Mouse (Mus musculus) neural tube, embryonic 14.5 days (tissue): ENCODE measurements around the gene C1qtnf12. TPM values are rescaled to one million over a fixed set of nuclear protein-coding genes. Genes with fewer than 3 reads are reported as not detected.

ENCODE experiments used
- polyA plus RNA-seq: library from polyadenylated mRNA; unstranded; fragments of >200 nt; fragmentation: Nextera tagmentation; extraction: Ambion mirVana; gene quantifications from 2 replicates; pipeline ENCODE4 v1.2.1, GENCODE M21; 2014

The C1qtnf12 gene
- polyA plus RNA-seq, 1 experiment from 2014 or later = 10.5 TPM

Other genes starting within 250 kb of the C1qtnf12 start
- gene Tmem240, start 227.5 kb upstream of the C1qtnf12 start, polyA plus RNA-seq = 6.8 and 9.6 TPM in 2 replicates
- 82.6 and 85.0 TPM in 2 replicates for gene Atad3a, start 201.2 kb upstream of the C1qtnf12 start, polyA plus RNA-seq
- 17.4 and 23.1 TPM in 2 replicates for gene Vwa1, start 187.6 kb upstream of the C1qtnf12 start, polyA plus RNA-seq
- 0.92 and 1.2 TPM in 2 replicates for gene Tmem88b, start 176.4 kb upstream of the C1qtnf12 start, polyA plus RNA-seq
- not detected in 2 replicates for gene Ankrd65, start 171.9 kb upstream of the C1qtnf12 start, polyA plus RNA-seq
- gene Mrpl20, start 159.4 kb upstream of the C1qtnf12 start, polyA plus RNA-seq = 258 and 275 TPM in 2 replicates
- 153 and 173 TPM in 2 replicates for gene Ccnl2, start 149.8 kb upstream of the C1qtnf12 start, polyA plus RNA-seq
- 120 and 127 TPM in 2 replicates for gene Aurkaip1, start 131.0 kb upstream of the C1qtnf12 start, polyA plus RNA-seq
- gene Mxra8, start 122.6 kb upstream of the C1qtnf12 start, polyA plus RNA-seq = 9.6 and 24.0 TPM in 2 replicates
- gene Dvl1, start 114.9 kb upstream of the C1qtnf12 start, polyA plus RNA-seq = 14.0 and 16.1 TPM in 2 replicates
- gene Tas1r3, start 99.0 kb upstream of the C1qtnf12 start, polyA plus RNA-seq = 0.45 and 0.47 TPM in 2 replicates
- gene Cptp, start 92.9 kb upstream of the C1qtnf12 start, polyA plus RNA-seq = 31.4 and 31.8 TPM in 2 replicates
- 74.9 and 75.8 TPM in 2 replicates for gene Ints11, start 92.8 kb upstream of the C1qtnf12 start, polyA plus RNA-seq
- gene Pusl1, start 70.5 kb upstream of the C1qtnf12 start, polyA plus RNA-seq = 53.4 and 57.4 TPM in 2 replicates
- 67.8 and 76.7 TPM in 2 replicates for gene Acap3, start 70.5 kb upstream of the C1qtnf12 start, polyA plus RNA-seq
- gene Ube2j2, start 18.5 kb upstream of the C1qtnf12 start, polyA plus RNA-seq = 123 and 124 TPM in 2 replicates
- gene B3galt6, start 30.3 kb downstream of the C1qtnf12 start, polyA plus RNA-seq = 37.4 and 38.1 TPM in 2 replicates
- 123 and 125 TPM in 2 replicates for gene Sdf4, start 30.6 kb downstream of the C1qtnf12 start, polyA plus RNA-seq
- 0.20 and 0.70 TPM in 2 replicates for gene Tnfrsf4, start 51.5 kb downstream of the C1qtnf12 start, polyA plus RNA-seq
- 1.5 and 2.7 TPM in 2 replicates for gene Tnfrsf18, start 63.8 kb downstream of the C1qtnf12 start, polyA plus RNA-seq
- not detected in 2 replicates for gene Ttll10, start 97.1 kb downstream of the C1qtnf12 start, polyA plus RNA-seq
- 32.1 and 32.4 TPM in 2 replicates for gene 9430015G10Rik, start 147.7 kb downstream of the C1qtnf12 start, polyA plus RNA-seq
- 0.61 and 0.64 TPM in 2 replicates for gene Rnf223, start 168.2 kb downstream of the C1qtnf12 start, polyA plus RNA-seq
- 100 and 136 TPM in 2 replicates for gene Agrn, start 235.2 kb downstream of the C1qtnf12 start, polyA plus RNA-seq
- gene Isg15, start 238.5 kb downstream of the C1qtnf12 start, polyA plus RNA-seq = 0.50 and 1.2 TPM in 2 replicates
- gene AW011738, start 241.0 kb downstream of the C1qtnf12 start, polyA plus RNA-seq = 1.8 TPM in 2 replicates